Mouse (Mus musculus) left cerebral cortex, postnatal 14 days (tissue): ENCODE results near the gene Tmem167b. TPM values are rescaled to one million over a fixed set of nuclear protein-coding genes. Genes with fewer than 3 reads are reported as not detected.

ENCODE experiments used
- DNase-seq, 2 experiments: peaks; one replicate each; pipeline ENCODE4 v3.0.0; 2021 to 2022; ENCODE audit warnings: low spot score in 2 of 2, mixed read lengths in 1 of 2
- intact Hi-C: fragments of 180-260 bp; cut with DNase I; formaldehyde crosslinking; loops from one replicate; pipeline ENCODE4 v1.15.1; 2025
- total RNA-seq, 2 experiments: library from RNA; stranded (reverse); gene quantifications; 2 replicates each; pipeline ENCODE4 v1.2.3; 2021

The Tmem167b gene
- total RNA-seq, 2 experiments from 2014 or later: 36.3 to 39.0 TPM

DNA sequence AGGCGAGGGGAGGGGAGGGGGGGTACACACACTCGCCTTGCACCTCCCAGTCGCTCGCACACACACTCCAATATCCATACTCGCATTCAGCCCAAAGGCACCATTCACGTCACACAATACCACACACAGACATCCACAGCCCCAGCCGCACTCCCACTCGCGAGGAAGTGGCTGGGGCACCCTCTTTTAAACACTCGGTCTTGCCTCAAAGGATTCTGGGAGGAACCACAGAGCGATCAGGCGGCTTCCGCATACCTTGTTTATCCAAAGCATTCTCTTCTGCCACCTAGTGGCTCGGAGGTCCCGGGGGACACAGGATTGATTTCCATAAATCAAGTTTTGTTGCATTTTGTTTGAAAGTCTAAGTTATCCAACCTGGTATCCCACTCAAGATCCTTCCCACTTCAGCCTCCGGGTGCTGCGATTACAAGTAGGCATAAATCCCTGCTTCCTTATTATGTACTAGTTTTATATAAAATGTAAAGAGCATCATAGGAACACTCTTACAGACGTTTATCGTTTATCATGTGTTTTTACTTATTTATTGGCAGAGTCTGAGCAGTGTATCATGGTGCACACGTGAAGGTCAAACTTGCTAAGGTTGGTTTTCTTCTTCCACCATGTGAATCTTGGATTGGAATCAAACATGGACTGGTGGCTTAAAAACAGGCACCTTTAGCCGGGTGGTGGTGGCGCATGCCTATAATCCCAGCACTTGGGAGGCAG is 7.5 kb downstream of the Tmem167b start:
- peak; percentile 96 to 97 for DNase-seq
- intact Hi-C loops: no loop called here

DNA sequence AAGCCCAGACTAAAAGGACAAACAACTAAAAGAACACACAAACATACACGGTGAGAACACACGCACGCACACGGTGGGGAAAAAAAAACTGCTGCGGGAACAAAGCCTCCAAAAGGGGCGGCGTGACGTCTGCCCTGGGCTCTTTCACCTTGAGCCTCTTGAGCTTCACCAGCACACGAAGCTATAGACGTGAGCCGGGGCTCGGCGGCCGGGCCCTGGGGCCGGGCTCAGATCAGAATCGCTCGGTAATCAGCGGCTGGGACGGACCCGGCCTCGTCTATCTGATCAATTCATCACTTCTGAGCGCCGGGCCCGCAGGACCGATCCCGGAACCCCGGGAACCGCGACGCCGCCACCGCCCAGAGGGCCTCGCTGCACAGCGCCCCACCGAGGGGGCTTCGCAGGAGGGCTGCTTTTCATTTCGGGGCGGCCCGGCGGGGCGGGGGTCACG is 8.1 kb downstream of the Tmem167b start:
- DNase-seq: peak in 1 of 2 experiments; percentile 39
- intact Hi-C loops: no loop called here

DNA sequence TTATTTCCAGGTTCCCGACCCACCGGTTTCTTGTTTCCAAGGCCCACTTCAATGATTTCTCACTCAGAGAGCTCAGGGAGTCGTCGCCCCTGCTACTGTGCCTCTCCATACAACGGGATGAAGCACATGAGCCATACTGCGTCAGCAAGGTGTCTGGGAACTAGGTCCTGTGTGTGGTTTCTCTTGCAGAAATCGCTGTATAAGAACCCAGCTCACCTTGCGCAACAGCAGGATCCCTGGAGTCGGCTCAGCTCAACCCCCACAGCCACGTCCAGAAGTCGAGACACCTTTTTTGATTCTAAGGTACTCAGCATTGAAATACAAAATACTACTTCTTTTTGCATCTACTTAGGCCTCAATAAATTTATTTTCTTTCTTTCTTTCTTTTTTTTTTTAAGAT is 20.0 kb downstream of the Tmem167b start:
- intact Hi-C loops: no loop called here
- DNase-seq: no peak

DNA sequence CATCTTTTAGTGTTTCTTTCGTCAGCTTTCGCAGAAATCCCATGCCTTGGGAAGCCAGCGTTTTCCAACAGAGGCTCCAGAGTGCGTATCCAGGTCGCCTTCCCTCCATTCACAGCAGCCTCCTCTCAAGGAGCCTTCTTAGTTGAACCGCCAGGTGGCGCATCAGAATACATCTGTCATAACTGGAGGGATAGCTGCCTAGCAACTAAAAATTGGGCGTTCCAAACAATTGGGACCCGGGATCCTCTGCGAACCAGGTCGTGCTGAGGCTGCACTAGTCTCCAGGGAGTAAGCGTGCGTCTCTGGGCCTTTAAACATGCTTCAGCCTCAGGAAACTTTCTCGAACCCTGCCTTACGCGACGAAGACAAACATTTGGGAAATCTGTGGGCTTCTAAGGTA is 25.0 kb downstream of the Tmem167b start:
- DNase-seq: peak; percentile 92 to 94
- intact Hi-C loops: no loop called here

DNA sequence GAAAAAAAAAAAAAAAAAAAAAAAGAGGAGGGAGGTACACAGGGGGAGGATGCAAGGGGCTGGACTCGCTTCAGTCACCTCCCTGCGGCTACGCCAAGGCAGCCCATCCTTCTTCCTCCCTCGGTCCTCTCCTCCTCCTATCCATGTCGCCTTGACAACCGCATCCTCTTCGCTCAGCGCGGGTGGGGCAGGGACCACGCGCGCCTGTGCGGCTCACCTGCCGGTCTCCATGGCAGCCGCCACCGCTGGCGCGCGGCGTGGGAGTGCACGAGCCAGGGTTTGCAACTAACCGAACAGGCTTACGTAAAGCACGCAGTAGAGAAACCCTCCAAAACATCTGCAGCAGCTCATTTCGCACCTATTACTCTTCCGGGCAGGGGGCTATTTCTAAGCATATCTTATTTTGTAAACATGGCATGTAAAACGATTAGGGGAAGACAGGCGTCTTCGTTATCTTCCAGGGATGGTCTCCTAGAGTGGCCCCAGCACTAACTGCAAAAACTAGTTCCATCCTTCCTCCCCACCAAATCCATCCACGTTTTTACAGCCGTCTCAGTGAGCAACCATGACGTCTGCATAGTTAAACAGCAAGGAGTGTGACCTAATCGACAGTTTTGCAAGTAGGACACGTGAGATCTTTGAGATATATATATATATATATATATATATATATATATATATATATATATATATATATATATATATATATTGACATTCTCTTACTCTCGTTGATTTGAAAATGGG is 25.6 kb downstream of the Tmem167b start, which contains the start of gene 5330417C22Rik:
Gene 5330417C22Rik, minus strand, starts transcription at position 20 of the 744 bp plus-strand sequence.
- DNase-seq: peak; percentile 92 to 93
- intact Hi-C loops: no loop called here

DNA sequence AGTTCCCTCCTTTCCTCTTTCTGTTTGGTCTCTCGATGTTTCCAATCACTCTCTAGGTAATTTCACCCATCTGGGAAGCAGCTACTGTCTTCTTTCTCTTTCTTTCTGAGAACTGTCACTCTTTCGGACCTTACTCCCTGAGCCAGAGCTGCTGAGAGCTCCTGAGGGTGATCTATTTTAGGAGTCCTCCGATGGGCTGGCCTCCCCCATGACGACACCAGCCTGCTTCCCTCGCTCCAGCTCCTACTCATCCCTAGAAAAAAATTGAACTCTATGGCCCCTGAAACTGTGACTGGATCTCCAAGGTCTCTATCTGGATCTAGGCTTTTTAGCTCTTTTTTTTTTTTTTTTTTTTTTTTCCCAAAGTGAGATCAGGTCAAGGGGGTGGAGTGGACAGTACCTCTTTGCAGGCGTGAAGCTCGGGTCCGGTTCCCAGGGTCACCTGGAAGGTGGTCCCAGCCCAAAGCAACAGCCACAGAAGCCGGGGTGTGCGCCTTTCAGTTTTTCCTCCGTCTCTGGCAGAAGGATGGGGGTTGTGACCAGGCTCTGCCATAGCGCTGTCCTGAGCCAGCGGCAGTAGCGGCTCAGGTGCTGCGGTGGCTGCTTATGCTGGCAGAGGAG is 26.3 kb downstream of the Tmem167b start:
- DNase-seq: no peak
- intact Hi-C loops: no loop called here

DNA sequence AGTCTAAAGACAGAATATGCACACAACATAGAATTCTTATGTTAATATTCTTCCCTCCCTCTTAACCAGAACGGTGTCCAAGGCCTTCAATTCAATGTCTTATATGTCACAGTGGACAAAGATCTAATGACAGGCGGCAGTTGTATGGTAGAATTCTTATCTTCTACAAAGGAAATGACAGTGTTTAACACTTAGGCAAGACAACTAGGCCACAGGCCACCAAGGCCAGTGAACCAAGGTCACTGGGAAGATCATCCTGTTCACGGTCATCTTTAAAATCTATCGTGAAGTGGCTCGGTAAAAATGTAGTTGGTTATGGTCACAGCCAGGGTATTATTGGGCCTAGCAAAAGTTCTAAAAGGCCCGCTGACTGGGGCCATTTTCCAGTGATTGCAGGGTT is 28.3 kb downstream of the Tmem167b start, which contains the start of gene 1700013F07Rik:
Gene 1700013F07Rik, plus strand, starts transcription at position 200 of the 400 bp plus-strand sequence.
- intact Hi-C loops: no loop called here
- DNase-seq: no peak

DNA sequence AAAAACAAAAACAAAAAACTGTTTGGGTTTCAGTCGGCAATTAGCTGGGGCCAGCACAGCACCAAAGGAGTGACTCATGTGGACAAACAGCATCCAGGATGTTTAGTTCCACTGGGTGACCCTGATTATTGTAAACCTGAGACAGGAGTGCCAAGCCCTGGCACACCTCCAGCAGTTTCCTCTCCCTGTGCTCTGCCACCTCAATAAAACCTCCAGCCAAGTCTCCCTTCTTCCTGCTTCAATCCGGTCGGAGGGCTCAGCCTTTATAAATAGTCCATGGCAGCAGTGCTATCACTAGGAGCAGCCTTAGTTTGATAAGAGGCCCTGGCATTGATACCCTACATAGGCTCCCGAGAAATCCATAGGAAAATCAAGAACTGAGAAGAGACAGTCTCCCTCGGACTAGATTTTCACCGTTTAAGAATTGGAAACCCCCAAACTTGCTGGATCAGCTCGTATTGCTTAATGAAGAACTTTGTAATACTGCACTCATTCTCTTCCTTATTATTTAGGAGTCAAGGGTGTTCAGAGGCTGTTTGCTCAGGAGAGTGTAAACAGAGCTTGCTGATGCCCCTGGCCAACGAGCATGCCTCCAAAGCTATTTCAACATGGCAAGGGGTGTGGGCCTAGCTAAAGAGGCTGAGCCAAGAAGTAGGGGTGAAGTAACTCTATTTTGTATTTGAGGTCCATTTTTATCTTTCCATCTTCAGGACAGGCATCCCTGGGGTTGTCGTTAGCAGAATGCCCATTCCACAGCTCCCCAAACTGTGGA is 29.0 kb downstream of the Tmem167b start:
- intact Hi-C loops: no loop called here
- DNase-seq: no peak

DNA sequence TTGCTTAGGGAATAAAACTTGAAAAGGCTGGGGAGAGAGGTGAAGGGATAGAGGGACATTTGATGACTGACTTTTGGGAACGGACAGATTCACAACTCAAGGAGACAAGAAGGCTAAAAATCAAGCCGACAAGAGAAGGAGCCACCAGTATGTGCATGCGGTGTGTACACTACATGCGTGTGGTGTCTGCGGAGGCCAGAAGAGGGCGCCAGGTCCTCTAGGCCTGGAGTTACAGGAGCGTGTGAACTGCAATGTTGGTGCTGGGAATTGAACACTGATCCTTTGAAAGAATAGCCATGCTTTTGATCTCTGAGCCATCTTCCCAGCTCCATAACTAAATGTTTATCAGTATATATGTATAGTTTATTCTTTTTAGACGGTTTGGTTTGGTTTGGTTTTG is 33.8 kb downstream of the Tmem167b start:
- intact Hi-C loops: no loop called here

DNA sequence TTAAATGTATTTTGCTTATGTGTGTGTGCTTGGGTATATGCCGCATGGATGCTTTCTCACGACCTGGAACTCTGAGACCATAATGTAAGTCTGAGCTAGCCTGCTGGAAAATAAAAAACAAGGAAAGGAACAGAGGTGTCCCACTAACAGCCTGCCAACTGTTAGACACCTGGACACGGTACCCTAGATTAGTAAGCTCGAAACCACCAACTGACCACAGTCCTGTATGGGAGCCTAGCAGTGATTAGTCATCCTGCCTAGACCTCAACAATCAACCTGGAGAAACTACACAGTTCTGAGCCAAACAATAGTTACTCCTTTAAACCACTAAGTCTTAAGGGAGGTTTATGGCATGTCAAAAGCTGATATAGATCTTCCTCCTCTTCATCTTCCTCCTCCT is 38.9 kb downstream of the Tmem167b start:
- no peak for DNase-seq
- intact Hi-C loops: no loop called here

More for the DNA sequence above, 33.8 kb downstream of the Tmem167b start:
- DNase-seq: no peak

DNA sequence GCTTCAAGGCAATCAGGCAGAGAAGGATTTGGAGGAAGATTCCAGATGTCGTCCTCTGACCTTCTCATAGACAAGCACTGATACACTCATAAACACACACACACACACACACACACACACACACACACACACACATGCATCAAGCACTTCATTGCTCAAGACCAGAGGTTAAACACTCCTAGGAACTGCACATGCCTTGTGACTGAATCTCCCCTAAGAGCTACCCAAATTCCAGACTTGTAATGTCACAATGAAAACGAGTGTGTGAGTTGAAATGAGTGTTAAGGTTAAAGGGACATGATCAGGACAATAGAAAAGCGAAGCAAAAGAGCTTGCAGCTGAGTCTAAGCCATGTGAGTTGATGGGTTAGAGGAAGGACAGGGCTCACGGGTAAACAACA is 44.0 kb downstream of the Tmem167b start:
- intact Hi-C loops: no loop called here
- DNase-seq: no peak

DNA sequence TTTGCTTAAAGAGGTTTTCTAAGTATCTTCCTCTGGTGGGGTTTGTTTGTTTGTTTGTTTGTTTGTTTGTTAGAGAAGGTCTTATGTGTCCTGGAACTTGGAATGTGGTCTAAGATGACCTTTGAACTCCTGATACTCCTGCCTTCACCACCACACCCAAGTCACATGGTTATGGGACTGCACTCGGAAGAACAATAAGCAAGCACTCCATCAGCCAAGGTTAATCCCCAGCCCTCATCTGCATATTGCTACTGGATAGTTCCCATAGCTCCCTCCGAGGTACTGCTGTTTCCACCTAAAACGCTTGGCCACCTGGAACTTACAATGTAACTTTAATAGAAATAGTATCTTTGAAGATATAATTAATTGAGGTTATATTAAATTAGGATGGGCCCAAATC is 48.8 kb downstream of the Tmem167b start:
- DNase-seq: no peak
- intact Hi-C loops: no loop called here

DNA sequence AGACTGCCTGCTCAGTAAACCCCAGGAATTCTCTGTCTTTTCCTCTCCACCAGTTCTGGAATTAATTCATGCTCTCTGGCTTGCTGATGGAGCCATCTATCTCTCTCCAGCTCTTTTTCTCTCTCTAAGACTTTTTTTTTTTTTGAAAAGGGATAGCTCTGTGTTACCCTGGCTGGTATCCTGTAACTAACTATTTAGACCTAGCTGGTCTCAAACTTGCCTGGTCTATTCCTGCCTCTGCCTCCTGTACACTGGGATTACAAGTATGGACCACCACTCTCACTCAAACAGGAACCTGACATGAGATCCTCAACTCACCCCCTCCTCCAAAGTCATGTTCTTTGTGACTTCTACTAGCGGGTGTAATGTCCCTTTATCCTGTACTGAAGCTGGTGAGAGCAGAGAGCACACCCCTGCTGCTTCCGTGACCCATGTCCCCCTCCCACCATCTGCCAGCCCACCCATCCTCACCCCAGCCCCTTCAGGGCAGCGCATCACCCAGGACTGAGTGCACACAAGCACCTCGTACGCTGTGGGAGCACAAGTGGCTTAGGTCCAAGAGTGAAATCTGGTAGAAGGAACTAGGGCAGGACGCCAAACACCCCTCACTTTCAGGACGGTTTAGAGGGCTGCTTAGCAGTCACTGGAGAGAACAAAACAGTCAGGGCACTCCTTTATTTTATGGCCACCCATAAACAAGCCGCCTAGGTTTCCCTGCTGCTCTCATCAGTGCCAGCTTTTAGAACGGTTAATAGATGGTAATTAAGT is 51.4 kb downstream of the Tmem167b start:
- intact Hi-C loops: no loop called here
- DNase-seq: peak; percentile 28 to 31

DNA sequence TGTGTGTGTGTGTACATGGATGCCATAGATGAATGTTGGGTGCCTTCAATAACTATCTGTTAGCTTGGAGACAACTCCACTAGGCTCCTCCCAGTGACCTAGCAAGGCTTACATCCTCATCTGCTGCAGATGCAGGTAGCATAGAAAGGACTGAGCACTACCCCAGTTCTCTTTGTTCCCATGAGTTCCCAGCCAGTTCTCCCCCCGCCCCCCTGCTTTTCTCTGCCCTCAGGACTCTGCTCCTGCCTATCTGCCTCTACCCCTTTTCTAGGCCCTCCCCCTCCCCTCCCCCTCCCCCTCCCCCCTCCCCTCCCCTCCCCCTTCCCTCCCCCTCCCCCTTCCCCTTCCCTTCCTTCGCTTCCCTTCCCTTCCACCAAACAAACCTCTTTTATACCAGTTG is 52.1 kb downstream of the Tmem167b start:
- intact Hi-C loops: no loop called here
- DNase-seq: no peak

DNA sequence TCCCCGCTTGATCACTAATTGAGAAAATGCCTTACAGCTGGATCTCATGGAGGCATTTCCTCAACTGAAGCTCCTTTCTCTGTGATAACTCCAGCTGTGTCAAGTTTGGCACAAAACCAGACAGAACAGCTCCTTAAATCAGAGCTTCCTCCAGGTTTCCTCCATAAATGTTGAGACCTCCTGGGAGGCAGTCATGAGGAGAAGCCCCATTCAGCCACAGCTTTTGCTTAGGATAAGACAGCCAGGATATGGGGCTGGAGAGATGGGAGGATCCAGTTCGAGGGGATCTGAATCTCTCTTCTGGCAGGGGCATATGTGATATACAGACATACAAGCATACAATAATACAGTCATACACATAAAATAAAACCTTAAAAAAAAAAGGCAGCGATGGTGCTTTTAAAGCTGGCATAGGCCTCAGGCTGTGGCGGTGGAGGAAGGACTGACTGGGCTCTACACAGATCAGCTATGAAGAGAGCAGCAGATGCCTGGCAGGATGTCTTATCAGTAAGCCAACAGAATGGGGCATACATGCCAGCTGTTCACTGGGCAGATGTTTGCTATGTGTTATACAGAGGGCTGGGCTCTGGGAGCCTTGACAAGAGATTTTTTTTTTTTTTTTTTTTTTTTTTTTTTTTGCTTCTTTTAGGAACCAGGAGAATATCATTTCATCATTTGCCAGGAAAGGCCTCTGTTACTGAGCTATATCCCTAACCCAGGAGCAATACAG is 53.4 kb downstream of the Tmem167b start:
- no peak for DNase-seq
- intact Hi-C loops: no loop called here
